Mouse (Mus musculus): ENCODE measurements at regions not wholly inside any gene's neighbourhood (a gene's known extent, or its start where the extent isn't known, plus 50 kb on each side); places are given as distances from the start of the nearest gene placed in this dataset.
"Not testable (repeated sequence)": the region's sequence is repeated elsewhere in the genome, so short reads cannot be mapped to it uniquely, and the experiment has no call there.

DNA sequence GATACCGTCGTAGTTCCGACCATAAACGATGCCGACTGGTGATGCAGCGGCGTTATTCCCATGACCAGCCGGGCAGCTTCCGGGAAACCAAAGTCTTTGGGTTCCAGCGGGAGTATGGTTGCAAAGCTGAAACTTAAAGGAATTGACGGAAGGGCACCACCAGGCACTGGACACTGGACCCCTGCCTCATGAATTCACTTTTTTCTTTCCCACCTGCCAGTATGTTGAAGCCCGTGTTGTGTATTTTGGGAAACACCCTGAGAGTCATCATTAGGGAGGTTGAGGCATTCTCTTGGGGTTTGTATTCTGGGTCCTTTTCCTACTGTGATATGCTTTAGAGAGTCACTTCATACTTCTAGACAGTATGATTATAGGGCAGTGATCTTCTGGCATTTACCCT, 197.9 kb downstream of the Samd9l start:
- DNase-seq (ENCODE audit: low spot score), result not testable (repeated sequence)

DNA sequence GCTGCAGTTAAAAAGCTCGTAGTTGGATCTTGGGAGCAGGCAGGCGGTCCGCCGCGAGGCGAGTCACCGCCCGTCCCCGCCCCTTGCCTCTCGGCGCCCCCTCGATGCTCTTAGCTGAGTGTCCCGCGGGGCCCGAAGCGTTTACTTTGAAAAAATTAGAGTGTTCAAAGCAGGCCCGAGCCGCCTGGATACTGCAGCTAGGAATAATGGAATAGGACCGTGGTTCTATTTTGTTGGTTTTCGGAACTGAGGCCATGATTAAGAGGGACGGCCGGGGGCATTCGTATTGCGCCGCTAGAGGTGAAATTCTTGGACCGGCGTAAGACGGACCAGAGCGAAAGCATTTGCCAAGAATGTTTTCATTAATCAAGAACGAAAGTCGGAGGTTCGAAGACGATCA, 198.3 kb downstream of the Samd9l start:
- no peak for DNase-seq (ENCODE audit: low spot score)

DNA sequence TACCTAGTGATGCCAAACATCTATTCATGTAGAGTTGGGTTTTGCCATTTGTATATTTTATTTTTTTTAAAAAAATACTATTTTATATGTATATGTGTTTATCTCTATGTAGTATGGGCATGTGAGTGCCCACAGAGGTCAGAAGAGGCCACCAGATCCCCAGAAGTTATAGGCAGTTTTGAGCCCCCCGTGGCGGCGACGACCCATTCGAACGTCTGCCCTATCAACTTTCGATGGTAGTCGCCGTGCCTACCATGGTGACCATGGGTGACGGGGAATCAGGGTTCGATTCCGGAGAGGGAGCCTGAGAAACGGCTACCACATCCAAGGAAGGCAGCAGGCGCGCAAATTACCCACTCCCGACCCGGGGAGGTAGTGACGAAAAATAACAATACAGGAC, 198.8 kb downstream of the Samd9l start:
- DNase-seq (ENCODE audit: low spot score), result peak; percentile 58

DNA sequence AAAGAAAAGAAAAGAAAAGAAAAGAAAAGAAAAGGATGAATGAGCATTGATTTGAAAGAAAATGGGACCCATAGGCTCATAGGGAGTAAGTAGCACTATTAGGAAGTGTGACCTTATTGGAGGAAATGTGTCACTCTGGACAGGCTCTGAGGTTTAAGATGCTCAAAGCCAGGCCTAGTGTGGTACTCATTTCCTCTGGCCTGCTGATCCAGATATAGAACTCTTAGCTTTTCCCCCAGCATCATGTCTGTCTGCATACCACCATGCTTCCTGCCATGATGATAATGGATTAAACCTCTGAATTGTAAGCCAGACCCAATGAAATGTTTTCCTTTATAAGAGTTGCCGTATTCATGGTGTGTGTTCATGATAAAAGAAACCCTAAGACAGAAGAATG, 206.9 kb downstream of the Samd9l start:
- DNase-seq (ENCODE audit: low spot score), result not testable (repeated sequence)

DNA sequence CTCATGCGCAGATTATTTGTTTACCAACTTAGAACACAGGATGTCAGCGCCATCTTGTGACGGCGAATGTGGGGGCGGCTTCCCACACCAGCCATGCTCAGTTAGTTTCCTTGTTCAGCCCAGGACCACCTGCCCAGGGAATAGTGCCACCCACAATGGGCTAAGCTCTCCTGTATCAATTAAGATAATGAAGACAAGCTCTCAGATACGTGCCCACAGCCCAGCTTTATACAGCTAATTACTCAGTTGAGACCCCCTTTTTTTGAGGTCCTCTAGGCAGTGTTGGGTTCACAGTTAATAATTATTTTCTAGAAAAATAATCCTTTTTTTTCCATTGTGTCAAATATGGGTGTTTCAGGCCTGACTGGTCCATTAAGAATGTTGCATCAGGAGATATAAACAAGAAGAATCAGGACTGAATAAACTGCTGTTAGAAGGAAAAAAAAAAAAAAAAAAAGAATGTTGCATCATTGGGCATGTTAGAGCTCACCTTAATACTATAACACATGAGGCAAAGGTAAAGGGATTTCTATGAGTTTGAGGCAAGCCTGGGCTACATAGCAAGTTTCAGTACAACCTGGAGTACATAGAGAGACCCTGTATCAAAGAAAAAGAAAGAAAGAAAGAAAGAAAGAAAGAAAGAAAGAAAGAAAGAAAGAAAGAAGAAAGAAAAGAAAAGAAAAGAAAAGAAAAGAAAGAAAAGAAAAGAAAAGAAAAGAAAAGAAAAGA, 207.5 kb downstream of the Samd9l start:
- DNase-seq (ENCODE audit: low spot score), result not testable (repeated sequence)

DNA sequence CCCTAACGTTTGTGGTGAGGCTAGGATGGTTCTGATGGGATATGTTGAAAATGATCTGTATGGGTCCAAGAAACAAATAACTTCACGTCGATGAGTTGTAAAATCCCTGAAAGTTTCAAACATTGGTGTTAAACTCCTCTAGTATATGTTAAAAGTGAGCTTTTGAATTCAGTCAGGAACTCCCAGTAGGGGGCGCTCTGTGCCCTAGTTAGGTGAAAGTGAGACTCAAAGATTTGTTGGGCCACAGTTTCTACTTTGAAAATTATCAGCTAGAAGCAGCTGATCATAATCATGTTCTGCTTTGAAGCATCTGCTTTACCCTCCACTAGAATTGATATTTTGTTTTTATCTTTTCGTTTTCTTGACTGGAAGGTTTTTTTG, 215.6 kb downstream of the Samd9l start:
- peak; percentile 60 for DNase-seq (ENCODE audit: low spot score)

DNA sequence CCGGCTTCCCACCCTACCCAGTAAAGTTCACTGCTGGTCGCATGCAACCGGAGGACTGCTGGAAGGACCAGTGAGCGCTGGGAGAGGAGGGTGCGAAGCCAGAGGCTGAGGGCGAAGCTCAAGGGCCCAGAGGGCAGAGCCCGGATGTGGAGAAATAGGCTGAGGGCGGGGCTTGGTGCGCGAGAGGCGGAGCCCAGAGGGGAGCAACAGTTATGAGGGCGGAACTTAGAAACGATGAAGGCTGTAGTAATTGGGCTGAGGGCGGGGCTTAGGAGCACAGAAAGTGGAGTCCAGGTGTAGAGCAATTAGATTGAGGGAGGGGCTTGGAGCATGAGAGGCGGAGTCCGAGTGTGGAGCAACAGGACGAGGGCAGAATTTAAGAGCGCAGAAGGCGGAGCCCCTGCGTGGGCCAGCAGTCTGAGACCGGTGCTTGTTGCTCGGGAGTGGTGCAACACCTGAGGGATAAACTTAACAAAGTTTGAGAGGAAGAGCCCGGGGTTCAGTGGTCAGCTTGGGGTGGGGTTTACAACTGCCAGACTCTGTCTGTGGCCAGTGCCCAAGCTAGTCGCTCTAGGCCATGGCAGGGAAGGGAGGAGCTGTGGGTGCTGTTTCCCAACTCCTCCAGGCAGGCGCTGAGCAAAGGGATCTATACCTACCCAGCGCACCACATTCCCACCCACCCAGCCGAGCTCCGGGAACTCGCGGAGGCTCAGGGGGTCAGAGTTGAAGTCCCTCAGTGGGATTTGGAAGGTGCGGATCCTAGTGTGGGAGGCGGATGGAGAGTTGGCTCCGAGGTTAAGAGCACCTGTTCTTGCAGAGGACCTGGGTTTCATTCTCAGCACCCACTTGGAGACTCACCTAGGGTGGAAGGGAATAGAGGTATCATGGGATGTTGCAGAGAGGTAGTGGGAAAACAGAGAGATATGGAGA, 216.2 kb downstream of the Samd9l start:
- peak; percentile 42 for DNase-seq (ENCODE audit: low spot score)

DNA sequence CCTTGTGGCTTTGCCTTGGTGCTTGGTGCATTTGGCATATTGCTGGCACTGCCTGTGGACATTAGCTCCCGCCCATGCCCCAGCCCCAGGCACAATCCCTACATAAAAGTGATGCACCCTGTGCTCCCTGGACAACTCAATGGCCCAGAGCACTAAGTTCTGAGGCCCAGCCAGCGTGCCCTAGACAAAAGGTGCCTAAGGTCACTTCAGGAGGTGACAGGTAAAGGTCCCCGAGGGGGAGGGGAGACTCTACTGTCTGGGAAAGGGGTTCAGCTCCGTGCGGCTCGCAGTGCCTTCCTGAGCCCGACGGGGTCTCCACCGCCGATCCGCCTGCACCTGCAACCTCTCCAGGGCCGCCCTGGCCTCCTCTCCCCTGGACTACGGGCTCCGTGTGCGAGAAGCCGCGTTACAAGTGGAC, 216.9 kb downstream of the Samd9l start:
- not testable (repeated sequence) for DNase-seq (ENCODE audit: low spot score)

DNA sequence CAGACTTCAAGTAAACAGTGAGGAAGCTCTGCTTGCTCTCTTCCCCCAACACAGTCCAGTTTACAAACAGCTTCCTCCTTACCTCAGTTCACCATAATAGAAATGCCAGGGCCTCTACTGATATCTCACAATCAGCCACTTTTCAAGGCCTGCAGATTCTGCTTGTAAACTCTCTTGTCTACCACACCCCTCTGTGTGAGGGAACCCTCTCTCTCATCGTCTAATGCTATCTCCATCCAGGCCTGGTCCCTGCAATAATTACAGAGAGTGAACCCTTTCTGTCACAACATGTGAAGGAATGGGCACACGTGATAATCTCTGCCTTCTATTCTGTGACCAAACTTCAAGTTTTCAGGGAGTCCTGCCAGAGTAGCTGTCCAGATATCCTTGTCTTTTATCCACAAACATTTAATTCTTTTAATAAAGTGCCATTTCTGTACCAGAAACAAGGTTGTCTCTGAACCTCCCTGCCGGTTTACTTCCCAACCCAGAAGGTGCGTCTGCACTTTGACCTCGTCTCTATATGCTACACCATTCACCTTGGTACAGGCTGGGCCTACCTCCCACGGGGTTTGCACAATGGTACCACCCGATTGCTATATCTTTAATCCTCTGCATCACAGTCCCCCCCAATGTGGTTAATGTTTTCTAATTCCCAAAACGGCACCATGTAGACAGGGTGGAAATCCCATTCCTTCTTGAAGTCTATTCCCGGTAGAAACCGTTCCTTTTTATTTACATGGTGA, 219.6 kb downstream of the Samd9l start:
- not testable (repeated sequence) for DNase-seq (ENCODE audit: low spot score)

DNA sequence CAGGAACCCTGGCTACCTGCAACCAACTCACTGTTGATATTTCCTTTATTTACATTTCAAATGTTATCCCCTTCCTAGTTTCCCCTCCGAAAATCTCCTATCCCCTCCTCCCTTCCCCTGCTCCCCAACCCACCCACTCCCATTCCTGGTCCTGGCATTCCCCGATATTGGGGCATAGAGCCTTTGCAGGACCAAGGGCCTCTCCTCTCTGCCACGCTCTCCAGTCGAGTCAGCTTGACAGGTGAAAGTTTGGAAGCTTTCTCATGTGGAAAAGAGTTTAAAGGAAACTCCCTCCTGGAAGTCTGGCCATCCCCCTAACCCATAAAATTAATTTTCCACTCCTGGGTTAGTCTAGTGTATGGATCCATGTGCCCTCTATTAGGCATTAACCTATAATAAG, 229.9 kb downstream of the Samd9l start:
- not testable (repeated sequence) for DNase-seq (ENCODE audit: low spot score)

DNA sequence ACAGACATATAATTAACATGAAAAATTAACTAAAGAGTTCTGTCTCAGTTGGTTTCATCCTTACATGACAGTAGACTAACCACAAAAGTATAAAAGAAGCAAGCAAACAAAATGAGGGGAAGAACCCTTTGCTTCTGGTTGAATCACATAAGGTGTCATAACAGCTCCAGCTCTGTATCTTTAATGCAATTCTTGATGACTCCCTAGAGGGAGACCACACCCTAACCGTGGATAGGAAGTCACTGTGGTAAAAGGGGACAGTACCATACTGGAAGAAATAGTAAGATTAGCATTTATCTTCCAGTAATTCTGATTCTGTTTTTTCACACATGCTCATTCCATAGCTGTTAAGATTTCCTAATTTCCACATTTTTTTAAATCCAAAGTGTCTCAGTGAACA, 233.2 kb downstream of the Samd9l start:
- not testable (repeated sequence) for DNase-seq (ENCODE audit: low spot score)

DNA sequence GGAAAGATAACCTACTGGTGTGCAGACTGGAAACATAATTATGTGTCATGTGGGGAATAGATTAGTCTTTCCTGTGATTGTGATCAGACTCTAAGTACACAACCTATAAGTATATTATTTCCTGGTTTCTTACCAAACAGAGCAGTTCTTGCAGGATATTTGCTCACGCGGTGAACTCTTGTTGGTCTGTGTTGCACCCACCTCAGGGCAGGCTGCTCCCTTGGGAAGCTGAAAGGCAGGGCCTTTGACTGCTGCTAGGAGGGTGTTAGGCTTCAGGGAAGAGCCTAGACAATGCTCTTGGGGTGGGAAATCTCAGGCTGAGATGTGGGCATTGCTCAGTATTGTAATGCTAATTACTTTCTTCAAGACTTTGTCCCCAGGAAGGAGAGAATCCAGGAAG, 247.5 kb downstream of the Samd9l start:
- not testable (repeated sequence) for DNase-seq (ENCODE audit: low spot score)

DNA sequence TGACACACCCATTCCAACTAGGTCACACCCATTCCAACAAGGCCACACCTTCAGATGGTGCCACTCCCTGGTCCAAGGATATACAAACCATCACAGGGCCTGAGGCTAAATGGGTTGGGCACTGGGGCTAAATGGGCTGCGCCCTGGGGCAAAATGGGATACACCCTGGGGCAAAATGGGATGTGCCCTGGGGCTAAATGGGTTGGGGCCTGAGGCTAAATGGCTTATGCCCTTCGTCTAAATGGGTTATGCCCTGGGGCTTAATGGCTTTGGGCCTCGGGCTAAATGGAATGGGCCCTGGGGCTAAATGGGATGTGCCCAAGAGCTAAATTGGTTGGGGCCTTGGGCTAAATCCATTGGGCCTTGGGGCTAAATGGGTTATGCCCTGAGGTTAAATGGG, 261.5 kb downstream of the Samd9l start:
- not testable (repeated sequence) for DNase-seq (ENCODE audit: low spot score)

DNA sequence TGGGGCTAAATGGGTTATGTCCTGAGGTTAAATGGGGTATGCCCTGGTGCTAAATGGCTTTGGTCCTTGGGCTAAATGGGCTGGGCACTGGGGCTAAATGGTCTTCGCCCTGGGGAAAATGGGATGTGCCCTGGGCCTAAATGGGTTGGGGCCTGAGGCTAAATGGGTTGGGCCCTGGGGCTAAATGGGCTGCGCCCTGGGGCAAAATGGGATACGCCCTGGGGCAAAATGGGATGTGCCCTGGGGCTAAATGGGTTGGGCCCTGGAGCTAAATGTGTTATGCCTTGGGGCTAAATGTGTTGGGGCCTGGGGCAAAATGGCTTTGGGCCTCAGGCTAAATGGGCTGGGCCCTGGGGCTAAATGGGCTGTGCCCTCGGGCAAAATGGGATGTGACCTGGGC, 265.6 kb downstream of the Samd9l start:
- DNase-seq (ENCODE audit: low spot score), result not testable (repeated sequence)

DNA sequence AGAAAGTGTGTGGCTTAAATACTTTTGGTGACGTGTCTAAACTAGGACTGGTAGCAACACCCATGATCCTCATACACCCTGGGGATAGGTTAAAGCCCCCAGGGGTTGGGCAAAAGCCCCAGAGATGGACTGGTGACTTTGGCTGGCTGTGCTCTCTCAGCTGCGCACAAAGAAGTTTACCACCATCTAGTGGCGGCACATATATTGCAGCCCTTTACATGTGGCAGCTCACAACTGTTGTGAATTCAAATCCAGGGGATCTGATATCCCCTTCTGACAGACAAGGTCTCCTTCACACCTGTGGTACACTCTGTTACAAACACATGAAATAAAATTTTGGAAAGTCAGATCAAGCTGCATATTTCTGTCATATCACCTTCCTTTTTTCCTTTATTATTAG, 283.1 kb downstream of the Samd9l start:
- not testable (repeated sequence) for DNase-seq (ENCODE audit: low spot score)
